Mouse (Mus musculus): ENCODE measurements at regions not wholly inside any gene's neighbourhood (a gene's known extent, or its start where the extent isn't known, plus 50 kb on each side); places are given as distances from the start of the nearest gene placed in this dataset.

DNA sequence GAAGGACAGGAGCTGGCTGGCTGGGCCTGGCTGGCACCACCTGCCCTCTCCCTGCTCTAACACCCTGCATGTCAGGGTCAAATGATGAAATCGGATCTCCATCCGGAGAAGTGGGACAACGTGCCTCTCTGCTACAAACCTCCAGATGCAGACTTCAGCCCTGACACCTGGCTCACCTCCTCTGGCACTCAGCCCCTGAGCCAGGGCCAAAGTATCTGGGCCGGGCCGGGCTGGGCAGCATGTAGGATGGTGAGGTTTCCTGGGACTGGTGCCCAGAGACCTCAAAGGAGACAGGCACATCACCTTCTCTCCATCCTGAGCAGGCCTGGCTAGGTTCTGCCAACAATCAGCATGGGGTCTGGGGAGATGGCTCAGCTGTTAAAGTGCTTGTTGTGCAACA is 113.5 kb downstream of the Tfcp2l1 start:
- intact Hi-C loops (cut with DNase I) = no loop called here
- DNase-seq (ENCODE audit: extremely low spot score in 1 of 2, low spot score in 2 of 2) = no peak

DNA sequence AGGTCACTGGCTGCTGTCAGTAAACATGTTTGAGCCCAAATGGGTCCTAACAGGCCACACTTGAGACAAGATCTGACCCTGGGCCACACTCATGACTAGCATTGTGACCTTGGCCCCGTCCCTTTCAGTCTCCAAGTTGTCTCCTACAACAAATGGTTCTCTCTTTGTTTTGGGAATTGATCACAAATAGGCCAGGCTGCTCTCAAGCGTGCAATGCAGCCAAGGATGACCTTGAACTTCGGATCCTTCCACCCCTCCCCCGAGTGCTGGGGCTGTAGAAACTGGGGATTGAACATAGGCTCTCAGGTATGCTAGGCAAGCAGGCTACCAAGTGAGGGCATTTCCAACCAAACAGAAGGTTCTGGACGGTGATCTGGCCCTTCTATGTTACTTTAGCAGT is 120.5 kb downstream of the Tfcp2l1 start:
- DNase-seq (ENCODE audit: extremely low spot score in 1 of 2, low spot score in 2 of 2) = no peak
- intact Hi-C loops (cut with DNase I) = no loop called here

DNA sequence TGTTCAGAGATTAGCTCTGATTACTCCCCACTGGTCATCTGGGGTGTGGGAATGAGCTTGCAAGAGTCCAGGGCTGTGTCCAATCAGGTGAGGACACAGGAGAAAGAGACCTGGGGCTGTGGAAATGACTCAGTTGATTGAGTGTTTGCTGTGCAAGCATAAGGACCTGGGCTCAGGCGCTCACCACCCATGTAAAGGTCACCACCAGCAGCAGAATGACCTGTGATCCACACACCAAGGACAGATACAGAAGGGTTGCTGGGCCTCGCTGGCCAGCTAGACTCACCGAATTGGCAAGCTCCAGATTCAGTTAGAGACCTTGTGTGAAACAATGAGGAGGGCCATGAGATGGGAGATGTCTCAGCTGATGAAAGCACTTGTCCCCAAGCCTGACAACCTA is 125.1 kb downstream of the Tfcp2l1 start:
- DNase-seq (ENCODE audit: extremely low spot score in 1 of 2, low spot score in 2 of 2) = no peak
- intact Hi-C loops (cut with DNase I) = loop anchor here (10.0 kb wide), 4 partner anchors 128 to 238 kb away; partner anchors contain the start of gene Tfcp2l1

DNA sequence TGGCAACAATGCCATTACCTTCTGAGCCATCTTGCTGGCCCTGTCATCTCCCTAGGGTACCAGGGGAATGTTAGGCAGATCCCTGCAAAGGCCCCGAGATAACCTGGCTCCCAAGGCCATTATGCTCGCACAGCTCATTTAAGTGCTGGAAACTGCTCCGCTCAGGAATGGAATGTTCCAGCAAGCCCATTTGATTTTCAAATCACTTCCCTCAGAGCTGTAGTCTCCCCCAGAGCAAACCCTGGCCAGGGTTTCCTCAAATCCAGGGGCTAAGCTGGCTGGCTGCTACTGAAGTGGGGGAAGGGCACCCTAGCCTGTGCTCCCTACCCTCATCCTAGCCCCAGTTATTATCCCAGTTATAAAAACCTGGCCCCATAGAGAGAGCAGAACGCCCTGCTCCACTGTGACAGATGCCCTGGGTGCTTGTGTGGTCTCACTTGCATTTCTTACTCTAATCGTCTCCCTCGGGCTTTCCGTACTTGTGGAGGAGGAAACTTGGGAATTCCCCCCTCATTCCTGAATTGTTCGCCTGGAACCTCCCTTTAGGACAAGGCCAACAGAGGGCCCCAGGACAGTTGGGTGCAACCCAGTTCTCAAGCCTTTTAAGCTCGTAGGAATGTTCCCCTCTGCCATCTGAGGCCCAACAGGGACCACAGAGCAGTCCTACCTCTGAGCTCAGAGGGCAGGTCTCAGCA is 128.6 kb downstream of the Tfcp2l1 start:
- DNase-seq (ENCODE audit: extremely low spot score in 1 of 2, low spot score in 2 of 2) = no peak
- intact Hi-C loops (cut with DNase I) = loop anchor here (5.0 to 10.0 kb wide), 5 partner anchors 132 to 419 kb away; partner anchors contain the start of gene Tfcp2l1

DNA sequence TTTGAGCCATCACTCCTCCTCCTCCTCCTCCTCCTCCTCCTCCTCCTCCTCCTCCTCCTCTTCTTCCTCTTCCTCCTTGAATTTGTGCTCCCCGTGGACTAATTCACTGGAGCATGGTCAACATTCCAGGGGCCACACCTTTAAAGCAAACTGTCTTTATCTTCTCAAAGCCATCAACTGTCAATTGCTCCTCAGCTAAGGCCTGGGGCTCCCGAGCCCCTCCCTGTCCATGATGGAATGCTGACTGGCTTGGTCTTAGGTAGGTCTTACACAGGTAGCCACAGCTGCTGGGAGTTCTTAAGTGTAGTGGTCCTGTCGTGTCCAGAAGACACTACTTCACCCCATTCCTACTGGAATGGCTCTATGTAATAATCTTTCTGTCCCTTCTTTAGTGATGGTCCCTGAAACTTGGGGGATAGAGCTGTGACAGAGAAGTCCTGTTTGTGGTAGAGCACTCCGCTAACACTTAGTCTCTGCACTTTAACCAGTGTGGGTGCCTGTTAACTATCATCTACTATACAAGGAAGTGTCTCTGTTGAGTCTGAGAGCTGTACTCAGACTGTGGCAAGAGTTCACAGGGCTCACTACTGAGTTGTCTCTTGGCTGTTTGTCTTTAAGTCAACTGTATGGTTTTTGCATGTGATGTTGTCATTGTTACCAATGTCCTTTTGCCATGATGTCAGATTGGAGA is 129.7 kb downstream of the Tfcp2l1 start:
- no peak for DNase-seq (ENCODE audit: extremely low spot score in 1 of 2, low spot score in 2 of 2)
- intact Hi-C loops (cut with DNase I) = loop anchor here (5.0 to 10.0 kb wide), 5 partner anchors 133 to 420 kb away; partner anchors contain the start of gene Tfcp2l1

DNA sequence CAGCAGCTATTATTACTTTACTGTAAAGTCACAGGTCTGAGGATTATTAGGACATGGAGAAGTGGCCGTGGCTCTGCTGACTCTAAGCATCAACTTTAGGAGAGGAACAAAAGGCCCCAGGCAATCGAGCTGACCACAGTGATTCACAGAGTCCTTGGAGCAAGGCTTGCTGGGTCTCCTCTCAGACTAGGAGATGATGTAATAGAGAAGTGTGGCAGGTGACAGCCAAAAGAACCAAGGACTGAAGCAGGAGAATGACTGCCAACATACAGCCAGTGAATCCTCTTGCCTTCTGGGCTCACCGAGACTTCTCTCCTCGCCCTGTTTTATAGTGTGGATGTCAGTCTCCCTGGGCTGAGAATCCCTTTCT is 130.3 kb downstream of the Tfcp2l1 start:
- intact Hi-C loops (cut with DNase I) = loop anchor here (5.0 to 10.0 kb wide), 5 partner anchors 133 to 421 kb away; partner anchors contain the start of gene Tfcp2l1
- DNase-seq (ENCODE audit: extremely low spot score in 1 of 2, low spot score in 2 of 2) = no peak

DNA sequence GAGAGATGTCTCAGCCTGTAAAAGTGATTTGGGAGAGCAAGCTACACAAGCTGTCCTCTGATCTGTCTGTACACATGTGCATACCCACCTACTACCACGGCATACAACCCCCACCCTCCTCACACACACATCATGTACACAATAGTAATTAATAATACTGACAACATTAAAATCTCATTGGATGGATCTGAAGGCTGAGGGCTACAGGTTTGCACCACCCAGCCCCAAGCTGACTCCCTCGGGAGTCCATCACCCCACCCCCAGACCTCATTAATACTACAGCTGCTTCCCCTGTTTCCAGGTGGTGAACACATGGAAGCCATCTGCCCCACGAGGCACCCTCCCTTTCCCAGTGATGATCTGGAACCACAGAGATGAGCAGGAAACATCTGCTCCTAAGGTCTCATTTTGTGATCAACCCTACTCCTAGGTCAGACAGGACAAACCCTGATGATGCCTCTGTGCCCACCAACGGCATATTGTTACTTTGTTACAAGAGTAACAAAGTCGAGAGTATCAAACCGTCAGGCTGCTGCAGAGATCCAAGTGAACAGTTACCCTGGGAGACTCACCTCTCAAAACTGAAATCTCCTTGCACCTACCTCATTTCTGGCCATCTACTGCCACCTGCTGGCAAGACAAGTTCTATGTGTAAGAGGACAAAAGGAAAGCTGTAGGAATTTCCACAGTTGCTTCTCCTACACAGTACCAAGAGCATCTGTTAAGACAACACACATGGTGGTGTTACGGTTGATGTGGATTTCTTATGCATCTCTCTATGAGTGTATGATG is 131.6 kb downstream of the Tfcp2l1 start:
- DNase-seq (ENCODE audit: extremely low spot score in 1 of 2, low spot score in 2 of 2) = peak; percentile 84 to 85
- intact Hi-C loops (cut with DNase I) = loop anchor here (5.0 to 10.0 kb wide), 5 partner anchors 135 to 422 kb away; partner anchors contain the start of gene Tfcp2l1

DNA sequence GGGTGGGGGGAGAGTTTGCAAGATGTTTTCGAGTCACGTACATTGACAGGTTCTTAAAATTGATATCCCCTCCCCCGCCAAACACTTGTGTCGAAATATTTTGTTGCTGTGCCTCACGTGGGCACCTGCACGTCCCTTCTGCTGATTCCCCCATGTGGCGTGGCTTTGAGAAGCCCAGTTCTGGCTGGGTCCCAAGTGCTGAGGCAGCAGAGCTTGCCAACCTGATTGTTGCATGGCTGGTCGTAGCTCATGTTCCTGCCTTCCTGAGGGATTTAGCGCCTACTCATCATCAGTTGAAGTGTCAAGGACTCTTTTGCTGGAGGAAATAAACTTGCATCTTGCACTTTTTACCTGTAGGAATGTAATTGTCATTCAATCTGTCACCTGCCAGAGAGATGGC is 137.8 kb downstream of the Tfcp2l1 start:
- intact Hi-C loops (cut with DNase I) = no loop called here
- no peak for DNase-seq (ENCODE audit: extremely low spot score in 1 of 2, low spot score in 2 of 2)

DNA sequence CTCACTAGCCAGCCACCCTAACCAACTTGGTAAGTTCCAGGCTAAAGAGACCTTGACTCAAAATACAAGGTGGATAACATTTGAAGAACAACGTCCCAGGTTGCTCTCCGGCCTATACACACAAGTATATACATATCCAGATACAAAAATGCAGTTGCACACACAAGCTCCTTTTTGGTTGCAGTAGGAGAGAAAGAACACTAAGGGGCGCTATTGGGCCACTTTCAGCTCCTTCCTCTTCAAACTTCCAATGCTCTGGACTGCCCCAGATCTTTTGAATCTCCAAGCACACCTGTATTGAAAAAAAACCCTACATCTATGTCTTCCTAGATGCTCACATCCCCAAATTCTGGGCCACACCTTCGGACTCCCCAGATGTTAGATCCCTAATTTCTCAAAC is 141.1 kb downstream of the Tfcp2l1 start:
- intact Hi-C loops (cut with DNase I) = loop anchor here (1.0 kb wide), 1 partner anchor 314 kb away; no protein-coding TSS in a partner anchor
- DNase-seq (ENCODE audit: extremely low spot score in 1 of 2, low spot score in 2 of 2) = peak; percentile 35 to 58

DNA sequence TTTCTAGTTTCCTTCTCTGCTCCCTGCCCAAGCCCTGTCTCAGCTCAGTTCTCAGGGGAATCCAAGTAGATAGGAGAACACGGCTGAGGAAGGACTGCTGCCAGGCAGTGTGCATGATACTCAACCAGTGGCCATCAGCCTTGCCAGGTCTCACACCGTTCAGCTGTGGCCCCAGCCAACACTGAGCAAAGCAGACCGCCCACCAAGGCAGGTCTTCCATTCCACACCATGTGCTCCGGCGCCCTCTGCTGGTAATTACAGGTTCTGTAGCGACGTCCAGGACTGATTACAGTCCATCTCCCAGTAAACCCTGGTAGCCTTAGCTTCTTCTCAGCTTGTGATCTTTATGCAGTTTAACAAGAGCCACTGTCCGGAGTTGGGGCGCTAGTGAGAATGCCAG is 144.5 kb downstream of the Tfcp2l1 start:
- peak; percentile 13 to 73 for DNase-seq (ENCODE audit: extremely low spot score in 1 of 2, low spot score in 2 of 2)
- intact Hi-C loops (cut with DNase I) = loop anchor here (10.0 kb wide), 2 partner anchors 283 to 663 kb away; partner anchors contain the start of gene Gli2

DNA sequence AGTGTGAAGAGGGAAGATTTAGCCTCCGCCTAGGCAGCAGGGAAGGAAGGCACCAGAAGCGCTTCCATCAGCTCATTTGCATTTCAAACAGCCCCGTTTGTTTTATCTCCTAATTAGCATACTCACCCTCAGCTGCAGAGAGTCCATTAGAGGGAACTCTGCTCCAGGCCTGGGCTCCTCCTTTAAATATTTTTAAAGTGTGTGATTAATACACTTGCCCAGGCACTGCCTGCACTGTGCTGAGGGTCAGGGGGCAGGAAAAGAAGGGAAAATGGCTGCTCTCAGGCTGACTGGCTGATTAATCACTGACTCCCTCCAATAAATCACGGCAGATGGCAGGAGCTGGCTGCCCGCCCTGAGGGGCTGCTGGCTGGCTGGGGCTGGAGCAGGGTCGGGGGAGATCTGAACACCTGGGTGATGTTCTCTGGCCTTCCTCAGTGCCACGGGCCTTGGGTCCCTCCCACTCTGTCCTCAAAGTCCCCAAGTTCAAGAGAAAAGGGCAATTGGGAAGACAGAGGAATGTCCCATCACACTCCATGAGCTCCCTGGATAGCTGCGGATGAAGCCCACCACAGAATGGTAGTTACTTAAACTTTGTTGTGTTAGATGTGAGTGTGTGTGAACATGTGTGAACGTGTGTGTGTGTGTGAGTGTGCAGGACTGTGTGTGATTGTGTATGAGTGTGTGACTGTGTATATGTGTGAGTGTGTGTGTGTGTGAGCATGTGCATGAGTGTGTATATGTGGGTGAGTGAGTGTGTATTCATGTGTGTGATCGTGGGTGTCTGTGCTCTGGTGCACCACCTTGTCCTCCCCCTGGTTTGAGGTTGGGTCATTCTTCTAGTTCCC is 149.1 kb downstream of the Tfcp2l1 start:
- DNase-seq (ENCODE audit: extremely low spot score in 1 of 2, low spot score in 2 of 2) = peak in 1 of 2 experiments; percentile 23
- intact Hi-C loops (cut with DNase I) = loop anchor here (10.0 kb wide), 2 partner anchors 278 to 658 kb away; partner anchors contain the start of gene Gli2
